Mouse (Mus musculus) CH12F3 (cell line): Measurements from ENCODE around the gene Foxs1.

ENCODE experiments used
- in situ Hi-C: fragments of 300-500 bp; cut with MboI; formaldehyde crosslinking; loops from 2 replicates; pipeline ENCODE4 v1.14.3; 2020; ENCODE audit warnings: low sequenced_read_pairs

Gene Foxs1

DNA sequence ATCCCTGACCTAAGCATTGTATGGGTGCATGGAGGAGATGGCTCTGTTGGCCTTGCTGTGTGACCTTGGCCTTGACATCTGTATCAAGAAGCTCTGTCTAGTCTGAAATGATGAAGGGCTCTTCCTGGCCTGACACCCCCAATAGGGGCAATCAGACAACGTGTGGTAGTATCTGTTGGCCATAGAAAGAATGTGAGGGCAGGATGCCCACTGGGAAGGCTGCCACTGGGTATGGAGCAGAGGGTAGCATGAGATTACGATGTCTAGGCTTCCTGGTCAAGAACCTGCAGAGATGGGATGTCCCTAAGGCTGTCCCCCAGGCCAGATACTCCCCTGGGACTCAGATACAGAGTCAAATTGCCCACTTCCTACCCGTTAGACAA lies 4.0 kb downstream of the Foxs1 start:
- in situ Hi-C loops, result no loop called here

DNA sequence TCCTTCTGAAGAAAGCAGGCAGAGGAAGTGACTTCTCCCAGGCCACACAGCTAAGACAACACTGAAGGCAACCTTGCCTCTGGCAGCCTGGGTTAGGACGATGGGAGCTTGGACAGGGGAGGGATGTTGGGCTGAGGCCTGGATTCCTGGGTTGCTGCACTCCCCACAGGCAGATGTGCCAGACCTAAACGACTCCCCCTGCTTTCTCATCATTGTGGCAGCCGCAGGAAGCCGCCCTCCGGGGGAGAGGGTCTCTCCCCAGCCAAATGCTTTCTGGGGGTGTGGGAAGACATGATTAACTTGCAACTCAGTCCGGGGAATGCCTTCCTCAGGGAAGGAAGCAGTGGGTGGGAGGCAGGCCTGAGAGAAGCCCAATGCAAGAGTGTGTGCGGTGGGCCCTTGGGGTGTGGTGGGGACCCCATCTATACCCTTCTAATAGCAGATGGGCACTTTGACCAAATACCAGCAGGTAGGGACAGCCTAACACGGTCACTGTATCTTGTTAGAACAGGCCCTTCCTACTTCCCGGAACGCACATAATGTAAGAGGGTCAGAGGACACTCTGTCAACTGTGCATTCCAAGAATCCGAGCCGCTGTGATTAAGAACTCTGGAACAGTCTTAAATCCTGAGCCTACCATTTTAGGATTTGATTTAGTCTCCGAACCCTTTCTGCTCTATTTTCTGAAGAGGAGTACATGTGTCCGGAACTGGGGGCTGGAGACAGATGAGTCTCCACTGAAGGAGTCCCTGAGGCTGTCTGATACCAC lies 4.6 kb downstream of the Foxs1 start:
- in situ Hi-C loops, result no loop called here

DNA sequence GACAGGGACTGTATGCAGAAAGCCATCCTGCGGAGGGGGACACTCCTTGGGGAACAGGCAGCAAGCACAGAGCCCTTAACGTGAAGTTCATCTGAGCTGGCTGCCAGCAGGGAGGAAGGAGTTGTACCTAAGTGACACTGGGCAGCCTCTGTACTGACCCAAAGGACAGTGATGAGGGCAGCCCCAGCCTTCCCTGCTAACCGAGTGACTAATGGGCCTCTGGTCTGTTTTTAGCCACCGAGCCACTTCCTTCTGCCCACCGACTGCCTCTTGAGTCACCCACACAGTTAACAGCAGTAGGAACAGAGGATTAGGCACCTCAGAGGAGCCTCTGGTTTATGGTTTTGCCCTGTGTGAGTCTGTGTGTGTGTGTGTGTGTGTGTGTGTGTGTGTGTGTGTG lies 5.6 kb downstream of the Foxs1 start:
- in situ Hi-C loops, result no loop called here

DNA sequence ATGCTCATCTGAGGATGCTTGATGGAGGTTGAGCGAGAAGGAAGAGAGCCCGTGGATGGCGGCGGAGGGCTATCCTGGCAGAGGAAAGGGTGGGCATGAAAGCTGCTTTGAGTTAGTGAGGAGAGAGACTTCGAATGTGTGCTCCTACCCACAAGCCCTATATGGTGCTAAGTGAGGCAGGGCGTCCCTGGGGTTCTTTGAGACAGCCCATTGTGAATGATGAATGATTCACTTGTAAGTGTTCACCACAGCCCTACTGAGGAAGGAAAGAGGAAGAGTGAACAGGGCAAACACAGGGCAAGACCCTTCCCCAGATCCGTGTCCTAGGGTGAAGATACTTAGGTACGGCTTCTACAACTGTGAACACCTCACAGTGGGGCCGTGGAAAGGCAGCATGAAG lies 6.1 kb downstream of the Foxs1 start:
- in situ Hi-C loops, result no loop called here

DNA sequence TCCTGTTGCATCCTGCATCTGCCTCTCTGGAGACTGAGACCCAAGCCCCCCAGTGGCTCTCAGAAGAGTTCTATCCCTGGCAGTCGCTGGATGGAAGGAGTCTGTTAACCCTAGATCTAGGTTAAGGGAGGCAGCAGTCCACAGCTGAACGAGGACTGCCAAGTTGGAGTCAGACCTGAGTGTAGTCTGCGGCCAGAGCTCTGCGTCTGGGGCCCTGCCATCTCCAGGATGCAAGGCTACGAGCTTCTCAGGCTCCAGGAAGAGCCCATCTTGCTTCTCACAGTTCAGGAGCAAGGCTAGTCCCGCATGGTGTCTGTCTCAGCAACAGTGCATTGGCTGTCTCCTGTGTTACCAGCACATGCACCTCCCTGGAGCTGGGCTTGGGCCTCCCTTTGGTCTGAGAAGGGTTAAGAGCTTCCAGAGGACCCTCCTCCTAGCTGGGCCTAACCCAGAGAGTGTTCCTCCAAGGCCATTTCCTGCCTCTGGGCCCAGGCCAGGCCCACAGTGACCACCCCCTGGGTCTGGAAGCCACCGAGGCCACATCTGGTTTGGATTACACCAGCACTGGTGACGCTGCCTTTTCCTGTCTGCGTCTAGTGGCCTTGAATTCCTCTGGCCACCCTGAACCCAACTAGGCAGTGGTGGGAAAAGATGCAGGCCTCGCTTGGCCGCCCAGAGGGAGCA lies 7.7 kb downstream of the Foxs1 start:
- in situ Hi-C loops, result no loop called here

DNA sequence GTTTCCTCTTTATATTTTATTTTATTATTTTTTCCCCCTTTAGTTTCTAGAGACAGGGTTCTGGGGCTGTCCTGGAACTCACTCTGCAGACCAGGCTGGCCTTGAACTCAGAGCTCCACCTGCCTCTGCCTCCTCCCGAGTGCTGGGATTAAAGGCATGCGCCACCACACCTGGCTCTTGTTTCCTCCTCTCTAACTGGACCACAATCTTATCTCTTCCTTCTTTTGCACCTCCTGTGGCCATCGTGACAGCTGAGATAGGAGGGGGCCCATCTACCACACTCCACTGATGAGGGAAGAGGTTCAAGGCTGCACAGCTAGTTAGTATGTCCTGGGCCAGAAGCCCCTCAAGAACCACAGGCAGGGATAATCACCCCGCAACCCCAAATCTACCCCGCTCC lies 8.5 kb downstream of the Foxs1 start:
- in situ Hi-C loops, result loop anchor here (25.0 kb wide), 1 partner anchor 488 kb away; no protein-coding TSS in a partner anchor

DNA sequence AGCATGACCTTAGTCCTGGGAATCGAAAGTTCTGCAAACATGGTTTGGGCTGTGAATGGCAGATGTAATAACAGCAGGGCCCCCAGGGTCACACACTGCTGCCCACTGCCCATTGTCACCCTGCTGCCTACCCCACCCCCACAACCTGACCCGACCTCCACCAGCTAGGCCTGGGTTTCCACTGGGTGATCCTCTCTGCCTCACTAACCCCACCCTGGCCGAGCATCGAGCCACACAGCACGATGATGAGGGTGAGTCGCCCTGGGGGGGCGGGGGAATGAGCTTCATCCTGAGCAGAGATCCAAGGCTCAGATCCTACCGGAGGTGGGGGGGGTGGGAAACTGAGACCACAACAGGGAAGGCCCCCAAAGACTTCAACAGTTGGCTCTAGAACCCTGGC lies 8.9 kb downstream of the Foxs1 start:
- in situ Hi-C loops, result loop anchor here (25.0 kb wide), 1 partner anchor 488 kb away; no protein-coding TSS in a partner anchor

DNA sequence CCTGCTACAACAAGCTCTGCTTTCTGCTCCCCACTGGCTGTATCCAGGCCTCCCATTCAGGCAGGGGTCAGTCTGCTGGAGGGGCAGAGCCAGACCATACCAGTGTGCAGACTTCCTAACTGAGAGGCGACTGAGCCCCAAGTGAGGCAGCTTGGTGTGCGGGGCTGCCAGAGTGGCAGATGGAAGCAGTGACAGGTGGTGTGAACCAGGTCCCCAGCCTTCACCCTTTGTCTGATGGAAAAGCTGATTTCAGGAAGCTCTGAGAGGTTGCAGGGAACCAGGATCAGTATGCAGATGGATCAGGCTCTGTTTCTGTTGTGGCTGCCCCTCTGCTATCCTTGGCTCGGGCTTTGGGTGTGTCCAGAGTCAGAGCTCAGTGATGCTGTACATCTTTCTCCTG lies 9.4 kb downstream of the Foxs1 start:
- in situ Hi-C loops, result loop anchor here (25.0 kb wide), 1 partner anchor 489 kb away; no protein-coding TSS in a partner anchor

DNA sequence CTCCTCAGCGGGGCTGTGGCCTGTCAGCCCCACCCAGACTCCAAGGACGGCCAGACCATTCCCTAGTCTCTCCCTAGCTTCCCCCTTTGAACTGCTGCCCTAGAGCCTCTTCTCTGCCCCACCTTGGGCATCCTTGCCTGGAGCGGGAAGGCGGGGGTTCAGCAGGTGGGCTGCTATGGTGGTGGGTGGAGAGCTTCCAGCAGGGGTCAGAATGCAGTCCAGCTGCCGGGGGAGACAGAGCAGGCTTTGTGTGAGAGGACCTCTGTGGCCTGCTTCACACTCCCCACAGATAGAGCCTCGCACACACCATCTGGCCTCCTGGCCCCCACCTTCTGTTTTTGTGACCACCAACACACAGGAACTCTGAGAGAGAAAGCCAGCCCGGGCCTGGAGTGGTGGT lies 10.6 kb downstream of the Foxs1 start:
- in situ Hi-C loops, result loop anchor here (25.0 kb wide), 1 partner anchor 490 kb away; no protein-coding TSS in a partner anchor

DNA sequence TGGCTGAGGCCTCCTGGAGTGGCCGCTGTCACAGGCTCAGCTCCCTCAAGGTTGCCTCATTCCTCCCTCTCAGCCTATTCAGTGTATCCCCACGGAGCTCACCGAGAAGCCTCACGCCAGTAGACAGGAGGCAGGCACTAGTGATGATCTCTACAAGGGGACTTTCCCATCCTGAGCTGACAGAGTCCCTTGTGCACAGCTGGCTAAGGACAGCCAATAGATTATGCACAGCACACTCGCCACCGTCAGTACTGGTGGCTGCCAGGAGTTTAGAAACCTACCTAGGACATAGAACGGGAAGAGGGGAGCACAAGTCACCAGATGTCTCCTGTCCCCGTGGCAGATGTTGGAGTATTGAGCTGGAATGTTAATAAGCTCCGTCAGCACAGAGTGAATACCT lies 15.3 kb downstream of the Foxs1 start:
- in situ Hi-C loops, result loop anchor here (10.0 to 25.0 kb wide), 2 partner anchors 227 to 495 kb away; no protein-coding TSS in a partner anchor

DNA sequence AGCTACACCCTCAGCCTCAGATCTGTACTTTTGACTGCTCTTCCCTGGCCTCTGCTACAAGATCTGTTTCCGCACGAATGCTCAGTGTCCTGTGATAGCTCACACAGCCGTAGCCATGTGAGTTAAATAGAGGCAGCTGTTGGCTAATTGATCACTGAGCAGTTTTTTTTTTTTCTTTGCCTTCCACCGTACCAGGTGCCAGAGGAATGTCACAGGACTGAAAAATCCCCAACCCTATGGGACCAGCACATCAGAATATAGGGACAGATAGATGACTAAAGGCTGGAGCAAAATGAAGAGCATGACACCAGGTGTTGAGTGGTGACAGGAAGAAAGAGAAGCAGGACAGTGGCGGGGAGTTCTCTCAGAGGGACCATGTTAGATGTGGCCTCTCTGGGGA lies 16.9 kb downstream of the Foxs1 start:
- in situ Hi-C loops, result loop anchor here (10.0 to 25.0 kb wide), 2 partner anchors 229 to 496 kb away; no protein-coding TSS in a partner anchor

DNA sequence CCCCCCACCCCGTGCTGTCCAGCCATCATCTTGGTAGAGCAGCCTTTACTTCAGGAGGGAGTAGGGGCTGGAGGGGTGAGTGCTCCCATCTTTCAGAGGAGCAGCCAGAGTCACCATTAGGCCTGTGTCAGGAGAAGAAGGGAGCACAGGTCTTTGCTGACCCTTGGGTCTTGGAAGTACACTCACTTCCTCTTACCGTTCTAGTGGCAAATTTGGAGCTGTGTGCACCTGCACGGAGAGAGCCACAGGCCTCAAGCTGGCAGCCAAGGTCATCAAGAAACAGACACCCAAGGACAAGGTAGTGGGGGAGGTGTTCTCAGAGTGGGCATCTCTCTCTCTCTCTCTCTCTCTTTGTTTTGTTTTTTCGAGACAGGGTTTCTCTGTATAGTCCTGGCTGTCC lies 17.6 kb downstream of the Foxs1 start:
- in situ Hi-C loops, result loop anchor here (10.0 to 25.0 kb wide), 2 partner anchors 229 to 497 kb away; no protein-coding TSS in a partner anchor

DNA sequence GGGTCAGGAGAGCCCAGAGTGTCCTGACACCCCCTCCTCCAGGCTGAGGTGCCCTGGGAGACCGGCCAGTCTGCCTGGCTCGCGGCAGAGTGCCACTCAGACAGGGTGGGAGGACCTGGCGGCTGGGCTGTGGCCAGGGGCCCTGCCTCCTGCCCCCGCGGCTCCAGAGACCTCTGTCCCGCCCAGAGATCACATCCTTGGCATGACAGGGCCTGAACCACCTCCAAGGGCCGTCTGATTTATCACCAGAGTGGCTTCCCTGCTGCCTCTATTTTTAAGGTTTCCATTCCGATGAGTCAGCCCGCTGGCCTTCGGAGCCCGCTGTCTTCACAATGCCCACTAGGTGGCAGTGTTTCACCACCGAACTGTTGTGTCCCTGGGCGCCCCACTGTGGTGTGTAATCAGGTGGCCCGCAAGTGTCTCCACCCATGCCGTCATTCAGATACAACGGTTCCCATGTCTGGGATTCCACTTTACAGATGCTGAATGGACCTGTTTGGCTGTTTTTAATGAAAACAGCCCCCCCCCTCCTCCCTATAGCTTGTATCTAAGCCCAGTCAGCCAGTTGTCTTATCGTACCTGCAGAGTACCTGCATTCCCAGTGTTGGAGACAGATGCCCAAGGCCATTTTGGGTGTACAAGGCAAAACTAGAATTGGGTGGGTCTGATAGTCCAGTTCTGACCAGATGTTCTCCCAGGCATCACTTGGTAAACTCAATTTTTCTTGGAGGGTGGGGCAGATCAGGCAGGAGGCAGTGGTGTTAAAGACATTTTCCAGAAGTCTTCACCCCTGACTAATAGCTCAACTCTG lies 18.5 kb downstream of the Foxs1 start:
- in situ Hi-C loops, result loop anchor here (10.0 to 25.0 kb wide), 2 partner anchors 230 to 498 kb away; no protein-coding TSS in a partner anchor

DNA sequence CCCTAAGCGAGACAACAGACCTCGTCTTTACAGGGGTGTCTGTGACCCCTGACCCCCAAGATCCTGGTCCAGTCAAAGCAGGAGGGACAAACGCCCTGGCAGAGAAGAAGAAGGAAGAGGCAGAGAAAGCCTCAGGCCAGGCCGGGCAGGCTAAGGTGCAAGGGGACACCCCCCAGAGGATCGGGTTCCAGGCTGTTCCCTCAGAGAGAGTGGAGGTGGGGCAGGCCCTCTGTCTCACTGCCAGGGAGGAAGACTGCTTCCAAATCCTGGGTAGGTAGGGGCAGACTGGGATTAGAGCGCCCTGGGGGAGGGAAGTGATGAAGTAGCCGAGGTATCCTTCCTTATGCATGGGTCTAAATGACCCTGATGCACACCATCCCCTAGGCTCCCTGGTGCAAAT lies 19.5 kb downstream of the Foxs1 start:
- in situ Hi-C loops, result loop anchor here (10.0 to 25.0 kb wide), 2 partner anchors 231 to 499 kb away; no protein-coding TSS in a partner anchor

DNA sequence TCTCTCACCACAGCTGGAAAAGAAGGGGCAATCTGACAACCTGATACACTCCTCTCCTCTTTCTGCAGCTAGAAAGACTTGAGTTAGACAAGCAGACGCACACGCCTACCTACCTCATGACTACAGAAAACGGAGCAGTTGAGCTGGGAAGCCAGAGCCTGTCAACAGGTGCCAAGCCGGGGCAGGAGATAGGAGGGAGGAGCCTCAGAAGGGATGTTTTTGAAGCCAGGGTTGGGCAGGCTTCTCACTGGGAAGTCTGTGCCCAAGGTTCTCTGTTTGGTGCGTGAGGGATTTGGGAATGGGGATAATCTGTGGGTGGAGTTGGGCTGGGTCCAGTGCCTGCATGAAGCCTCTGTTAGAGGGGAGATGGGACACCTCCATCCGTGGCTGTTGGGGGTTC lies 21.6 kb downstream of the Foxs1 start:
- in situ Hi-C loops, result loop anchor here (10.0 to 25.0 kb wide), 2 partner anchors 233 to 501 kb away; no protein-coding TSS in a partner anchor

DNA sequence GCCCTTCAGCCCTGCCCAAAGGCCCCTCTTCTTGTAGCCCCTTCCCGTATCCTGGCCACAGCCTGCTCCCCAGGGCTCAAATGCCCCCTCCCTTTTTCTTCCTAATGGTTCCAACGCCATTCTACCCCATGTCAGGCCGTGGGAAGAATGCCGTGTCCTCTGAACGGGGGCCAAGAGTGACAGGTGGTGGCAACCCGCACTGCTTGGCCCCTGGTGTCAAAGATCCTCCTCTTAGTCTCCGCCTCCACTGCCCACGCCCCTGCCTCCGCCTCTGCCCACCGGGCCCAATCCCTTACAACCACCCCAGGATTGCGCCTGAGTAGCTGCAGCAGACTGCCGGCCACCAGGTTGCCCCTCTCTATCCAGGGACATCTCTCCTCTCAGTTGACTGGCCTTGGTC lies 22.0 kb downstream of the Foxs1 start, which contains the start of gene Mylk2:
Gene Mylk2 (plus strand): TSS at position 322 of the 400 bp plus-strand sequence.
- in situ Hi-C loops, result loop anchor here (10.0 to 25.0 kb wide), 2 partner anchors 234 to 501 kb away; no protein-coding TSS in a partner anchor

DNA sequence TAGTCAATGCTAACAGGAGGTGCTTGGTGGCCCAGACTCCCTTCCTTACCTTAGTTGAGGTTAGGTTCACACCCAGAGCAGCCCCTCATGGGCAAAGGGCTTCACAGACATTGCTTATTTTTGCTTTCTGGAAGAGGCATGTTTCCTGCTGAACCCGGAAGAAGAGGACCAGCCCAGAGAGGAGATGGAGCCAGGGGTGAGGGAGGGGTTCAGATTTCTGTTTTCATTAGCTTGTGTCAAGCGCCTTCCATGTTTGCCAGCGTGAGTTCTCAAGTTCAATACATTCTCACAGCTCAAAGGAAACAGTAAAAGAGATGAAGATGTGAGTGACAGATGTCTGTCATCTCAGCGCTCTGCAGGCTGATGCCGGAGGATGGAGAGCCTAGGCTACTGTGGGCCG lies 23.2 kb downstream of the Foxs1 start:
- in situ Hi-C loops, result loop anchor here (10.0 to 25.0 kb wide), 2 partner anchors 235 to 502 kb away; no protein-coding TSS in a partner anchor

DNA sequence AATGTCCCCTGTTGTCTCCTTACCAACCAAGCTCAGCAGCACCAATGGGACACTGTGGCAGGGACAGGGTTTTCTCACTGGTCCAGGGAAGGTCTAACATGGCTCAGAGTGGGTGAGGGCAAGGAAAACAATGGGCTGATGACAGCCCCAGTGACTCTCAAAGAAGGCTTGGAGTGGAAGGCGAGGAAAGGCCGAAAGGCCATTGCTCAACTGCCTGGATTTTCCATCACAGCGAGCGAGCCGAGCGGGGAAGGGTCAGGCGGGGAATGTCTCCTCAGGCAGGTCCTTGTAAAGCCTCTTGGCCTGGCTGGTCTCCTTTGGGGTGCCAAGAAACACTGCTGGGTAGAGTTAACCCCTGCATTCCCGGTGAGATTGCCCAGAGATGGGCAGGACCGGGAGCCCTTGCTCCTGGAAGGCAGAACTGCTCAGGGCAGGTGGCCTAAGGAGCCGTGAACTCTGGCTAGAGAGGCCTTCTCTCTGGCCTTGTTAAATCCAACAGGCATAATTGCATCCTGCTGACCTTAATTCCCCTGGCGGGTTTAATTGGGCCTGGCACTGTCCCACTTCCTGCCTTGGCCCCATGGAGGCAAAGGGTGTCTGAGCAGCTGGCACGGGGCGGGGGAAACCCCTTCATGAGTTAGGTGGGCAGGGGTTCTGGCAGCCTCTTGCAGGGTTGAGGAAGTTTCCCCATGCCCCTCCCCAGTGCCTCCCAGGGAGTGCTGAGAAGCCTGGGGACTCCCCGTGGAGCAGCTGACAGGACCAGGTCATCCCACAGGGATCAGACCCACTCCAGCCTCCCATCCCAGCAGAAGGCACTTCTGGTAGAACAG lies 25.7 kb downstream of the Foxs1 start:
- in situ Hi-C loops, result loop anchor here (25.0 kb wide), 1 partner anchor 505 kb away; no protein-coding TSS in a partner anchor

DNA sequence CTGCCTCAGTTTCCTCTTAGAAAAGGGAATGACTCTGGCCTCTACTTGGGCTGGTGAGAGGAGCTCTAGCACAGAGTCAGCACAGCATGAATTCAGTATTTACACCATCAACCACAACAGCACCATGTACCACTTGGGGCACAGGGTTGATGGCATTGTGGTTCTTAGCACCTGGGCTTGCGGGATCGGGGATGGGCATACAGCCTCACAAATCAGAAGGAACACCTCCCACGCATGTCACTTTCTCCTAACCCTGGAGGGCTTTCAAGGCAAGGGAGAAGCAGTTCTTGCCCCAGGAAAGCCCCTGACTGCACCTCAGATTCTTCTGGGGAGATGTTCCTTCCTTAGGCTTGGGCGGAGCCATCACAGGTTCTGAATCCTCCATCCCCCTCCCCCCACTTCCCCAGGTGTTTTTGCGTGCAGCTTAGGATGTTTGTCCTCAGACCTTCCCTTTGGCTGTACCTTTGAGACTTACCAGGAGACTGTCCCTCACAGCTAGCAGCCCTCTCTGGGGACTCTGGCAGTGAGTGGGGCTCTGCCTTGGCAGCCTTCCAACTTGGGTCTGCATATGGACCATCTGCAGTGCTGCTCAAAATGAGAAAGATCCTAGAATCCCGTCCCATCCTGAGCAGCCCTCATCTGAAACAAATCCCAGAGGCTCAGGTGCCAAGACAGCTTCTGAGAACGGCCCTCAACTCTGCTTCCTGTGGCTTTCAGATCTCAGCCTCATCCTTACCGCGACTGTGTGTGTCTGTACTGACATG lies 26.6 kb downstream of the Foxs1 start:
- in situ Hi-C loops, result loop anchor here (25.0 kb wide), 1 partner anchor 506 kb away; no protein-coding TSS in a partner anchor
